Mouse (Mus musculus): ENCODE measurements around the gene Rgr.

The Rgr gene

GRCm38 (mm10) chr14:37048914-37049410, at the start of gene Rgr:
Gene Rgr (minus strand): TSS chr14:37048964.
- no peak for DNase-seq (ENCODE audit: low spot score)

- peak; percentile 75 for DNase-seq (ENCODE audit: low spot score)
Measured at GRCm38 (mm10) chr14:37097956-37098530, 49.3 kb upstream of the Rgr start, which contains the start of gene Cdhr1. Gene Cdhr1 (minus strand): TSS chr14:37098347.

- no peak for DNase-seq (ENCODE audit: low spot score)
Measured at GRCm38 (mm10) chr14:37095556-37095955, 46.8 kb upstream of the Rgr start.

GRCm38 (mm10) chr14:37094436-37094835, 45.7 kb upstream of the Rgr start:
- DNase-seq (ENCODE audit: low spot score): no peak

- no peak for DNase-seq (ENCODE audit: low spot score)
Measured at GRCm38 (mm10) chr14:37083755-37084154, 35.0 kb upstream of the Rgr start.

GRCm38 (mm10) chr14:37080724-37081123, 32.0 kb upstream of the Rgr start:
- DNase-seq (ENCODE audit: low spot score): no peak

- DNase-seq (ENCODE audit: low spot score): peak; percentile 81
Measured at GRCm38 (mm10) chr14:37068516-37068915, 19.8 kb upstream of the Rgr start.

- no peak for DNase-seq (ENCODE audit: low spot score)
Measured at GRCm38 (mm10) chr14:37067629-37068028, 18.9 kb upstream of the Rgr start, which contains the start of gene Lrit2. Gene Lrit2 (plus strand): TSS chr14:37067929.

- DNase-seq (ENCODE audit: low spot score): no peak
Measured at GRCm38 (mm10) chr14:37066636-37067035, 17.9 kb upstream of the Rgr start.

- DNase-seq (ENCODE audit: low spot score): no peak
Measured at GRCm38 (mm10) chr14:37064849-37065248, 16.1 kb upstream of the Rgr start.

- peak; percentile 23 for DNase-seq (ENCODE audit: low spot score)
Measured at GRCm38 (mm10) chr14:37034432-37034831, 14.3 kb downstream of the Rgr start.

GRCm38 (mm10) chr14:37033241-37033640, 15.5 kb downstream of the Rgr start:
- peak; percentile 88 for DNase-seq (ENCODE audit: low spot score)

- DNase-seq (ENCODE audit: low spot score): no peak
Measured at GRCm38 (mm10) chr14:37032481-37033104, 16.2 kb downstream of the Rgr start.

GRCm38 (mm10) chr14:37028555-37028954, 20.2 kb downstream of the Rgr start:
- no peak for DNase-seq (ENCODE audit: low spot score)

- no peak for DNase-seq (ENCODE audit: low spot score)
Measured at GRCm38 (mm10) chr14:37027951-37028350, 20.8 kb downstream of the Rgr start.

GRCm38 (mm10) chr14:37027248-37027933, 21.4 kb downstream of the Rgr start:
- DNase-seq (ENCODE audit: low spot score): no peak

- DNase-seq (ENCODE audit: low spot score): peak; percentile 56
Measured at GRCm38 (mm10) chr14:37015894-37016293, 32.9 kb downstream of the Rgr start.

GRCm38 (mm10) chr14:37013644-37014043, 35.1 kb downstream of the Rgr start:
- no peak for DNase-seq (ENCODE audit: low spot score)

GRCm38 (mm10) chr14:37009686-37010085, 39.1 kb downstream of the Rgr start:
- no peak for DNase-seq (ENCODE audit: low spot score)

GRCm38 (mm10) chr14:37006489-37006888, 42.3 kb downstream of the Rgr start:
- no peak for DNase-seq (ENCODE audit: low spot score)

- DNase-seq (ENCODE audit: low spot score): peak; percentile 1
Measured at GRCm38 (mm10) chr14:37005865-37006264, 42.9 kb downstream of the Rgr start.

GRCm38 (mm10) chr14:37003431-37004095, 45.2 kb downstream of the Rgr start:
- no peak for DNase-seq (ENCODE audit: low spot score)

Measured in retina, embryonic 14.5 days (tissue).